8 mouse cellular contexts compared by ENCODE assay signal in the genomic region with DNA sequence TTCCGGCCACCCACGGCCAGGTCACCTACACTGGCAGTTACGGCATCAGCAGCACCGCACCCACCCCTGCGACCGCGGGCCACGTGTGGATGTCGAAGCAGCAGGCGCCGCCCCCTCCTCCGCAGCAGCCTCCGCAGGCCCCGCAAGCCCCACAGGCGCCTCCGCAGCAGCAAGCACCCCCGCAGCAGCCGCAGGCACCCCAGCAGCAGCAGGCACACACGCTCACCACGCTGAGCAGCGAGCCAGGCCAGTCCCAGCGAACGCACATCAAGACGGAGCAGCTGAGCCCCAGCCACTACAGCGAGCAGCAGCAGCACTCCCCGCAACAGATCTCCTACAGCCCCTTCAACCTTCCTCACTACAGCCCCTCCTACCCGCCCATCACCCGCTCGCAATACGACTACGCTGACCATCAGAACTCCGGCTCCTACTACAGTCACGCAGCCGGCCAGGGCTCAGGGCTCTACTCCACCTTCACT. TPM values are rescaled to one million over a fixed set of nuclear protein-coding genes. Genes with fewer than 3 reads are reported as not detected.
A peak's percentile ranks its signal among the peaks of the same experiment; 100 is the strongest.
DNase-seq lines count a peak whose midpoint lies in the region; ATAC-seq and TF ChIP-seq lines count a peak whose summit lies in the region.

No protein-coding gene starts in this region.

- no peak for TF ChIP-seq CTCF in G1E (IDR thresholded peaks at IDR 0.05; ENCODE audit: low read depth, low read length)

- 2% methylated on average over 33 of the region's 34 CpGs for WGBS in heart, embryonic 12.5 days
- under 1% methylated on average over 34 of the region's 34 CpGs for WGBS in forebrain, embryonic 15.5 days

- DNase-seq in heart, adult 9 months (ENCODE audit: low spot score in 2 of 2): no peak
- no peak for DNase-seq in G1E (ENCODE audit: low spot score)
- DNase-seq in left cerebral cortex, postnatal 4 days: peak; percentile 54
- peak; percentile 67 for DNase-seq in neural tube, embryonic 10.5 days (ENCODE audit: extremely low spot score, low spot score)
- no peak for DNase-seq in adrenal gland, postnatal 36 days

- intact Hi-C loops in left cerebral cortex, postnatal 4 days (cut with DNase I): loop anchor here (5.0 kb wide), 2 partner anchors 883 to 1133 kb away; no protein-coding TSS in a partner anchor

- ATAC-seq in heart, embryonic 12.5 days (ENCODE audit: insufficient number of reproducible peaks, low FRiP score): no peak
- ATAC-seq in G1E (ENCODE audit: extremely low read depth, insufficient number of reproducible peaks, low FRiP score, poor library complexity, severe bottlenecking): no peak
- peak; percentile 25 for ATAC-seq in forebrain, embryonic 15.5 days (replicated peaks)
- no peak for ATAC-seq in monocyte, adult 5-6 weeks (replicated peaks; ENCODE audit: insufficient number of reproducible peaks, low FRiP score, low TSS enrichment, poor library complexity, severe bottlenecking)

- peak overlapping the region; percentile 87 for H3K4me2 ChIP-seq in heart, embryonic 12.5 days
- peak overlapping the region; percentile 99 for H3K4me2 ChIP-seq in forebrain, embryonic 15.5 days (replicated peaks)

- H3K27me3 ChIP-seq in heart, embryonic 12.5 days (replicated peaks): peaks cover 50% of the 10 kb centered on the region
- no peaks in the 10 kb centered on the region; the same call in 1 of the 2 replicates for H3K27me3 ChIP-seq in G1E (ENCODE audit: insufficient read depth, low read length)
- H3K27me3 ChIP-seq in forebrain, embryonic 15.5 days: no peaks in the 10 kb centered on the region

- H3K36me3 ChIP-seq in heart, embryonic 12.5 days: no peaks in the 10 kb centered on the region
- H3K36me3 ChIP-seq in G1E (replicated peaks): no peaks in the 10 kb centered on the region
- H3K36me3 ChIP-seq in forebrain, embryonic 15.5 days: no peaks in the 10 kb centered on the region

- peak overlapping the region; percentile 61 for H3K4me3 ChIP-seq in heart, embryonic 12.5 days
- peak overlapping the region; percentile 30; the same call in 1 of the 2 replicates for H3K4me3 ChIP-seq in G1E (ENCODE audit: low read depth, low read length)
- peak overlapping the region; percentile 79 for H3K4me3 ChIP-seq in forebrain, embryonic 15.5 days

- H3K9me3 ChIP-seq in heart, embryonic 12.5 days (replicated peaks): no peaks in the 10 kb centered on the region
- H3K9me3 ChIP-seq in G1E (replicated peaks): peaks cover 66% of the 10 kb centered on the region
- no peaks in the 10 kb centered on the region for H3K9me3 ChIP-seq in forebrain, embryonic 15.5 days

- H3K4me1 ChIP-seq in heart, embryonic 12.5 days (replicated peaks): peaks cover 41% of the 10 kb centered on the region
- H3K4me1 ChIP-seq in G1E (ENCODE audit: insufficient read depth, low read depth, low read length): no peaks in the 10 kb centered on the region
- peaks cover 65% of the 10 kb centered on the region for H3K4me1 ChIP-seq in forebrain, embryonic 15.5 days

- H3K27ac ChIP-seq in heart, embryonic 12.5 days (ENCODE audit: poor library complexity, severe bottlenecking): no peak overlapping the region
- H3K27ac ChIP-seq in forebrain, embryonic 15.5 days (replicated peaks): peak overlapping the region; percentile 89

- H3K9ac ChIP-seq in heart, embryonic 12.5 days: peak overlapping the region; percentile 75
- H3K9ac ChIP-seq in forebrain, embryonic 15.5 days (replicated peaks): peak overlapping the region; percentile 78

RNA-seq across cellular contexts. Expression of gene Sox9, which starts 2.9 kb away (rescaled TPM):
- polyA plus RNA-seq in heart, embryonic 12.5 days (2016; fragmentation: Nextera tagmentation; extraction: Ambion mirVana): 57.9 and 58.6 TPM in 2 replicates
- total RNA-seq in G1E (2014; fragmentation: Nextera tagmentation) (not detected in 2 replicates), G1E (2017) (0.05 TPM in 1 of 2 replicates, not detected in the other)
- not detected in 2 replicates for polyA plus RNA-seq in G1E (2012)
- 66.6 and 70.4 TPM in 2 replicates for polyA plus RNA-seq in forebrain, embryonic 15.5 days (2015; fragmentation: Nextera tagmentation; extraction: Ambion mirVana)
- 10 to 100 TPM; 21.3 to 21.4 TPM for total RNA-seq in left cerebral cortex, postnatal 4 days (2021)
- total RNA-seq in monocyte, adult 5-6 weeks (2017): not detected in 3 replicates
- total RNA-seq in adrenal gland, postnatal 36 days (2021): 1 to 10 TPM; 1.1 to 1.9 TPM

Comparison
In these comparisons a context has a peak if more than half of its experiments do, and no peak if none do; other contexts are left out.
1. DNase-seq: peak in left cerebral cortex, postnatal 4 days (single experiment) and neural tube, embryonic 10.5 days (single experiment); none in heart, adult 9 months (0 of 2), G1E (single experiment) and adrenal gland, postnatal 36 days (0 of 2).
2. RNA of gene Sox9, which starts 2.9 kb away (total RNA-seq): 21.3 to 21.4 TPM in left cerebral cortex, postnatal 4 days; 1.1 to 1.9 TPM in adrenal gland, postnatal 36 days, 0.05 TPM in G1E and not detected in monocyte, adult 5-6 weeks; every median in the first group is over 4 times any median in the second.
3. Peak in every context shown above with its lines, with median percentiles within 50 percentile points of each other: H3K4me3 ChIP-seq.